Mouse (Mus musculus) CH12.LX (cell line): ENCODE results near the gene Kiss1r. TPM values are rescaled to one million over a fixed set of nuclear protein-coding genes. Genes with fewer than 3 reads are reported as not detected.

Experiments used
- DNase-seq: peaks from one replicate; pipeline ENCODE4 v3.0.0-alpha.2; 2013; ENCODE audit errors: extremely low read depth
- H3K27ac ChIP-seq: 2 replicates; pipeline ENCODE4 v1.5.1; 2012; ENCODE audit warnings: low read depth, mild to moderate bottlenecking, control low read depth, moderate library complexity; ENCODE audit not compliant: insufficient read depth
- H3K27me3 ChIP-seq: replicated peaks from 2 replicates; pipeline ENCODE3; 2012; ENCODE audit warnings: inconsistent platforms
- H3K36me3 ChIP-seq, 2 experiments: replicated peaks in 1 of 2; 2 replicates each; pipeline versions ENCODE3 to v1.6.1; 2012; ENCODE audit warnings: inconsistent platforms in 1 of 2, low read length in 1 of 2, mild to moderate bottlenecking in 1 of 2, mixed read lengths in 1 of 2, moderate library complexity in 1 of 2; ENCODE audit not compliant: control insufficient read depth in 1 of 2, insufficient read depth in 1 of 2
- H3K4me1 ChIP-seq, 2 experiments: 2 replicates each; pipeline ENCODE4 v1.6.1; 2012; ENCODE audit warnings: inconsistent platforms in 1 of 2, moderate library complexity in 1 of 2; ENCODE audit not compliant: insufficient read depth in 2 of 2, control insufficient read depth in 1 of 2
- H3K4me2 ChIP-seq: 2 replicates; pipeline ENCODE4 v1.6.1; 2012; ENCODE audit warnings: low read depth, mild to moderate bottlenecking, control low read depth; ENCODE audit not compliant: poor library complexity, insufficient read depth, severe bottlenecking
- H3K4me3 ChIP-seq, 3 experiments: fragments of 150-350 bp in 1 of 3; sonication (generic) in 1 of 3; replicated peaks in 1 of 3; 2 replicates each; pipeline versions ENCODE3 to v1.5.1; 2011 to 2012; ENCODE audit warnings: low read depth in 2 of 3, low read length in 2 of 3, mild to moderate bottlenecking in 2 of 3, moderate library complexity in 2 of 3, control low read depth in 1 of 3, improper control_type of control experiment in 1 of 3, inconsistent platforms in 1 of 3, mixed read lengths in 1 of 3; ENCODE audit not compliant: poor library complexity in 1 of 3
- H3K79me2 ChIP-seq: replicated peaks from 2 replicates; pipeline ENCODE4 v1.6.1; 2012; ENCODE audit warnings: mild to moderate bottlenecking, moderate library complexity; ENCODE audit not compliant: control insufficient read depth, poor library complexity, insufficient read depth, severe bottlenecking; ENCODE audit errors: extremely low read depth
- H3K9ac ChIP-seq: 2 replicates; pipeline ENCODE4 v1.6.1; 2012; ENCODE audit warnings: low read depth, mild to moderate bottlenecking, control low read depth, moderate library complexity; ENCODE audit not compliant: insufficient read depth
- H3K9me3 ChIP-seq: replicated peaks from 2 replicates; pipeline ENCODE3; 2012; ENCODE audit warnings: low read length, inconsistent platforms, mixed read lengths
- BHLHE40 ChIP-seq: IDR thresholded peaks from 2 replicates; pipeline ENCODE4 v1.6.1; 2011; ENCODE audit warnings: mild to moderate bottlenecking, low read depth, low read length, improper control_type of control experiment
- CHD1 ChIP-seq: IDR thresholded peaks from 2 replicates; pipeline ENCODE4 v1.6.1; 2012; ENCODE audit warnings: low read depth, low read length, improper control_type of control experiment, inconsistent platforms
- CTCF ChIP-seq, 2 experiments: IDR thresholded peaks in 1 of 2; conservative IDR thresholded peaks in 1 of 2; 2 replicates each; pipeline ENCODE4 v1.5.1; 2011 to 2012; ENCODE audit warnings: low read depth in 2 of 2, low read length in 2 of 2, improper control_type of control experiment in 1 of 2, inconsistent platforms in 1 of 2, mild to moderate bottlenecking in 1 of 2, moderate library complexity in 1 of 2
- ELF1 ChIP-seq: IDR thresholded peaks from 2 replicates; pipeline ENCODE4 v1.6.1; 2014; ENCODE audit warnings: low read depth, mild to moderate bottlenecking, inconsistent platforms, low read length, improper control_type of control experiment
- ETS1 ChIP-seq: conservative IDR thresholded peaks from 2 replicates; pipeline ENCODE4 v1.6.1; 2012; ENCODE audit warnings: low read depth, mild to moderate bottlenecking, inconsistent platforms, low read length, improper control_type of control experiment, moderate library complexity
- IRF4 ChIP-seq: IDR thresholded peaks from 2 replicates; pipeline ENCODE4 v1.6.1; 2014; ENCODE audit warnings: low read depth, mild to moderate bottlenecking, inconsistent platforms, low read length, improper control_type of control experiment
- JUN ChIP-seq: IDR thresholded peaks from 2 replicates; pipeline ENCODE4 v1.6.1; 2011; ENCODE audit warnings: low read depth, mild to moderate bottlenecking, low read length, improper control_type of control experiment, moderate library complexity; ENCODE audit not compliant: insufficient read depth
- JUND ChIP-seq: conservative IDR thresholded peaks from 2 replicates; pipeline ENCODE4 v1.6.1; 2011; ENCODE audit warnings: low read depth, low read length, improper control_type of control experiment
- KAT2A ChIP-seq: IDR thresholded peaks from 2 replicates; pipeline ENCODE4 v1.6.1; 2012; ENCODE audit warnings: low read length, improper control_type of control experiment, inconsistent platforms; ENCODE audit not compliant: insufficient replicate concordance
- MAFK ChIP-seq: IDR thresholded peaks from 2 replicates; pipeline ENCODE4 v1.6.1; 2011; ENCODE audit warnings: low read length, improper control_type of control experiment; ENCODE audit not compliant: insufficient replicate concordance
- MEF2A ChIP-seq: IDR thresholded peaks from 2 replicates; pipeline ENCODE4 v1.6.1; 2014; ENCODE audit warnings: low read depth, mild to moderate bottlenecking, inconsistent platforms, low read length, improper control_type of control experiment, borderline replicate concordance
- NELFE ChIP-seq: IDR thresholded peaks from 2 replicates; pipeline ENCODE4 v1.6.1; 2011; ENCODE audit warnings: low read depth, low read length, improper control_type of control experiment
- NRF1 ChIP-seq: IDR thresholded peaks from 2 replicates; pipeline ENCODE4 v1.6.1; 2014; ENCODE audit warnings: low read depth, mild to moderate bottlenecking, inconsistent platforms, low read length, improper control_type of control experiment, moderate library complexity
- RAD21 ChIP-seq: IDR thresholded peaks from 2 replicates; pipeline ENCODE4 v1.6.1; 2011; ENCODE audit warnings: low read depth, mild to moderate bottlenecking, low read length, improper control_type of control experiment, moderate library complexity
- RCOR1 ChIP-seq: conservative IDR thresholded peaks from 2 replicates; pipeline ENCODE4 v1.6.1; 2012; ENCODE audit warnings: low read depth, mild to moderate bottlenecking, inconsistent platforms, low read length, improper control_type of control experiment
- SMC3 ChIP-seq: IDR thresholded peaks from 2 replicates; pipeline ENCODE4 v1.6.1; 2011; ENCODE audit warnings: low read depth, low read length, improper control_type of control experiment
- USF2 ChIP-seq: conservative IDR thresholded peaks from 2 replicates; pipeline ENCODE4 v1.6.1; 2011; ENCODE audit warnings: low read depth, low read length, improper control_type of control experiment
- ZC3H11A ChIP-seq: IDR thresholded peaks from 2 replicates; pipeline ENCODE4 v1.6.1; 2012; ENCODE audit warnings: low read depth, mild to moderate bottlenecking, inconsistent platforms, low read length, improper control_type of control experiment
- ZKSCAN1 ChIP-seq: IDR thresholded peaks from 2 replicates; pipeline ENCODE4 v1.6.1; 2012; ENCODE audit warnings: low read depth, inconsistent platforms, low read length, improper control_type of control experiment, borderline replicate concordance
- ZNF384 ChIP-seq: IDR thresholded peaks from 2 replicates; pipeline ENCODE4 v1.6.1; 2012; ENCODE audit warnings: low read depth, low read length, improper control_type of control experiment, inconsistent platforms
- dilution Hi-C: fragments of 300-500 bp; cut with MboI; formaldehyde crosslinking; loops from 2 replicates; pipeline ENCODE4 v1.14.3; 2020; ENCODE audit warnings: low sequenced_read_pairs; ENCODE audit not compliant: extremely low pct_unique_long_range_greater_than_20kb, extremely low pct_ligation_motif_present
- in situ Hi-C: fragments of 300-500 bp; cut with MboI; formaldehyde crosslinking; loops from 3 replicates; pipeline ENCODE4 v1.14.3; 2019; ENCODE audit warnings: low sequenced_read_pairs, low pct_ligation_motif_present, low pct_unique_long_range_greater_than_20kb, mixed read lengths
- polyA plus RNA-seq: library from polyadenylated mRNA; unstranded; fragments of >175 nt; gene quantifications from 2 replicates; pipeline ENCODE4 v1.2.1, GENCODE M21; 2012; ENCODE audit warnings: low read depth; ENCODE audit not compliant: insufficient read length
- total RNA-seq, 2 experiments: library from RNA; depleted of rRNA; stranded (reverse); fragments of 300-350 nt in 1 of 2; fragments of >200 nt in 1 of 2; gene quantifications; 2 replicates each; pipeline ENCODE4 v1.2.3; 2012 to 2014

Kiss1r gene
- total and polyA plus RNA-seq, 3 experiments, result 0.17 to 0.76 (median 0.24) TPM

DNA sequence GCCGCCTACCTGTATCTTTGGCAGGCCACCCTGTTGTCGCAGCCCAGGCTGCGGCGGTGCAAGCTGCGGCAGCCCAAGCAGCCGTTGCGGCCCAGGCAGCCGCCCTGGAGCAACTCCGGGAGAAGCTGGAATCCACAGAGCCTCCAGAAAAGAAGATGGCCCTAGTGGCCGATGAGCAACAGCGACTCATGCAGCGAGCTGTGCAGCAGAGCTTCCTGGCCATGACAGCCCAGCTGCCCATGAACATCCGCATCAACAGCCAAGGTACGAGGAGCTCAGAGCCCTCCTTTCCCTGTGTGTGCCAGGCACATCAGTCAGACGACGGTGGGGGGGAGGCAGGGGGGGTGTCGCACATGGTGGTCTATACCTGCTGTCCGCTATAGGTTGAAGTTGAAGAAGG is 33.9 kb downstream of the Kiss1r start:
- no peak for DNase-seq
- no peaks in the 10 kb centered on the region for H3K9me3 ChIP-seq
- dilution Hi-C loops (no loop called here), in situ Hi-C loops (no loop called here)
- TF ChIP-seq KAT2A (no peak), SMC3 (no peak), ZNF384 (no peak), IRF4 (no peak), USF2 (no peak), ZC3H11A (no peak), RCOR1 (no peak), BHLHE40 (no peak), CTCF (conservative IDR thresholded peaks at IDR 0.05 in 1 of 2, IDR thresholded peaks at IDR 0.05 in 1 of 2; ENCODE audit: low read depth in 2 of 2, low read length in 2 of 2) (no peak), ELF1 (no peak), NELFE (no peak), CHD1 (no peak), NRF1 (no peak), JUN (no peak), ZKSCAN1 (no peak), MAFK (no peak)
- no peak overlapping the region for H3K4me2 ChIP-seq
- H3K4me3 ChIP-seq, result no peak overlapping the region
- H3K36me3 ChIP-seq, result peaks cover 66 to 83% of the 10 kb centered on the region in 2 experiments
- H3K79me2 ChIP-seq, result peaks cover 17% of the 10 kb centered on the region; the same call in 1 of the 2 replicates
- H3K4me1 ChIP-seq, result peaks cover 25 to 64% of the 10 kb centered on the region in 2 experiments
- no peak overlapping the region for H3K9ac ChIP-seq
- H3K27ac ChIP-seq, result no peak overlapping the region
- H3K27me3 ChIP-seq, result no peaks in the 10 kb centered on the region

DNA sequence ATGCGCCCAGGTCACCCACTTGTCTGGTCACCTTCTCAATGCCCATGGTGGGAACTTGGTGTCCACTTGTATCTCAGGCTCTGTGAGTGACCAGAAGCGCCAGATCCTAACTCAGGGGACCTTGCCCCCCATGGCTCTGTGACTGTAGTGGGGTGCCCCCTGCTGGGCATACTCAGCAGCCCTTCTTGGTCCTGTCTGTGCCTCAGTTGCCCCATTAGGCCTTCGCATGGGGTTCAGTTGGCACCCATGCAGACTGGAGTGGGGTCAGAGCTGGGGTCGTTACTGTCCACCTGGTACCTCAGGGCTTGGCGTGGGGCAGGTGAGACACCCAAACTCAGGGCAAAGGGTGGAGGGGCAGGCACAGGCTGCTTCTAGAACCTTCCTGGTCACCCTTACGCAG is 37.2 kb downstream of the Kiss1r start:
- Histone ChIP-seq H3K4me1 (peaks cover 28 to 57% of the 10 kb centered on the region in 2 experiments), H3K9me3 (no peaks in the 10 kb centered on the region), H3K79me2 (no peaks in the 10 kb centered on the region), H3K27me3 (no peaks in the 10 kb centered on the region), H3K4me3 (no peak overlapping the region), H3K9ac (no peak overlapping the region), H3K4me2 (no peak overlapping the region), H3K36me3 (peaks cover 40 to 53% of the 10 kb centered on the region in 2 experiments), H3K27ac (no peak overlapping the region)
- dilution Hi-C loops, result no loop called here
- in situ Hi-C loops, result no loop called here
- TF ChIP-seq ZC3H11A (0 out of 2 replicates have a peak, but pooled peaks have one; percentile 14), MEF2A (peak; percentile 21; the same call in 1 of the 2 replicates), ETS1 (no peak), RAD21 (peak; percentile 69), CTCF (conservative IDR thresholded peaks at IDR 0.05 in 1 of 2, IDR thresholded peaks at IDR 0.05 in 1 of 2; ENCODE audit: low read depth in 2 of 2, low read length in 2 of 2) (peak; percentile 25 to 75; a peak in 3 of 4 replicates), JUND (no peak), IRF4 (peak; percentile 5; the same call in 1 of the 2 replicates), SMC3 (peak; percentile 79)
- DNase-seq, result no peak
